Mouse (Mus musculus) intestine, embryonic 16.5 days (tissue): ENCODE measurements around the gene Enah. TPM values are rescaled to one million over a fixed set of nuclear protein-coding genes. Genes with fewer than 3 reads are reported as not detected.

Experiments
- ATAC-seq: fragments of 200-750 bp; cut with Nextera tagmentation; 2 replicates; pipeline ENCODE4 v1.8.0; 2017; ENCODE audit warnings: moderate TSS enrichment, moderate library complexity
- H3K27ac ChIP-seq: fragments of 300-500 bp; sonication (generic); 2 replicates; pipeline ENCODE4 v1.5.1; 2014; ENCODE audit warnings: mild to moderate bottlenecking, low read length
- H3K27me3 ChIP-seq: fragments of 300-500 bp; sonication (generic); replicated peaks from 2 replicates; pipeline ENCODE4 v1.6.1; 2014; ENCODE audit warnings: low read length, control low read depth, mixed read lengths; ENCODE audit not compliant: control insufficient read depth, insufficient read depth
- H3K36me3 ChIP-seq: fragments of 300-500 bp; sonication (generic); 2 replicates; pipeline ENCODE4 v1.6.1; 2014; ENCODE audit warnings: low read length, control low read depth; ENCODE audit not compliant: control insufficient read depth, insufficient read depth
- H3K4me1 ChIP-seq: fragments of 300-500 bp; sonication (generic); 2 replicates; pipeline ENCODE4 v1.6.1; 2014; ENCODE audit warnings: low read length, control low read depth, mixed read lengths; ENCODE audit not compliant: control insufficient read depth, insufficient read depth
- H3K4me2 ChIP-seq: fragments of 300-500 bp; sonication (generic); 2 replicates; pipeline ENCODE4 v1.6.1; 2014; ENCODE audit warnings: low read depth, low read length, control low read depth
- H3K4me3 ChIP-seq: fragments of 300-500 bp; sonication (generic); 2 replicates; pipeline ENCODE4 v1.5.1; 2014; ENCODE audit warnings: mild to moderate bottlenecking, low read length
- H3K9ac ChIP-seq: fragments of 300-500 bp; sonication (generic); 2 replicates; pipeline ENCODE4 v1.6.1; 2014; ENCODE audit warnings: low read depth, low read length
- H3K9me3 ChIP-seq: fragments of 300-500 bp; sonication (generic); 2 replicates; pipeline ENCODE4 v1.6.1; 2016; ENCODE audit warnings: low read length, control low read depth; ENCODE audit not compliant: control insufficient read depth
- WGBS: fragments of 180-500 bp; shearing (Covaris S2); extraction: QIAGEN DNeasy Blood & Tissue Kit; methylation state at CpG from one replicate; pipeline ENCODE4 v1.1.7; 2014; 5-methylcytosine and 5-hydroxymethylcytosine counted together
- polyA plus RNA-seq: library from polyadenylated mRNA; unstranded; fragments of >200 nt; fragmentation: Nextera tagmentation; extraction: Ambion mirVana; gene quantifications from 2 replicates; pipeline ENCODE4 v1.2.1, GENCODE M21; 2015

Enah gene
- polyA plus RNA-seq: 7.0 and 8.9 TPM in 2 replicates

- peak; percentile 84 for ATAC-seq
- under 1% methylated on average over 86 of the region's 109 CpGs for WGBS
- Histone ChIP-seq H3K27me3 (no peaks in the 10 kb centered on the region), H3K27ac (peak within 1 kb of the TSS; percentile 86), H3K4me2 (peak within 1 kb of the TSS; percentile 89), H3K4me1 (0 out of 2 replicates have a peak, but pooled peaks cover 6% of the 10 kb centered on the region), H3K4me3 (peak within 1 kb of the TSS; percentile 73), H3K9me3 (no peaks in the 10 kb centered on the region), H3K36me3 (no peaks in the 10 kb centered on the region), H3K9ac (peak within 1 kb of the TSS; percentile 86)
These were observed at the start of gene Enah for GRCm38 (mm10) chr1:182019926-182020801. Enah (minus strand) TSS chr1:182019990.

- Histone ChIP-seq H3K9me3 (no peaks in the 10 kb centered on the region), H3K27ac (no peak overlapping the region)
These were observed 48.3 kb upstream of the Enah start for GRCm38 (mm10) chr1:182068136-182068535.

GRCm38 (mm10) chr1:182066527-182067465, 47.0 kb upstream of the Enah start:
- no peak overlapping the region for H3K4me3 ChIP-seq
- no peak for ATAC-seq
- no peaks in the 10 kb centered on the region for H3K36me3 ChIP-seq
- H3K4me1 ChIP-seq: no peaks in the 10 kb centered on the region
- no peak overlapping the region for H3K27ac ChIP-seq
- no peaks in the 10 kb centered on the region for H3K27me3 ChIP-seq
- H3K4me2 ChIP-seq: no peak overlapping the region
- H3K9me3 ChIP-seq: no peaks in the 10 kb centered on the region
- no peak overlapping the region for H3K9ac ChIP-seq
- 62% methylated on average over 9 of the region's 9 CpGs for WGBS

More at GRCm38 (mm10) chr1:182068136-182068535, 48.3 kb upstream of the Enah start:
- Histone ChIP-seq H3K36me3 (no peaks in the 10 kb centered on the region), H3K27me3 (no peaks in the 10 kb centered on the region), H3K9ac (no peak overlapping the region), H3K4me2 (no peak overlapping the region), H3K4me3 (no peak overlapping the region), H3K4me1 (no peaks in the 10 kb centered on the region)
- WGBS: 78% methylated on average over 7 of the region's 7 CpGs
- ATAC-seq: no peak

GRCm38 (mm10) chr1:182063716-182064115, 43.9 kb upstream of the Enah start:
- no peaks in the 10 kb centered on the region for H3K27me3 ChIP-seq
- no peaks in the 10 kb centered on the region for H3K9me3 ChIP-seq
- no peak overlapping the region for H3K4me3 ChIP-seq
- H3K9ac ChIP-seq: no peak overlapping the region
- no peak overlapping the region for H3K27ac ChIP-seq
- H3K4me2 ChIP-seq: no peak overlapping the region
- H3K36me3 ChIP-seq: no peaks in the 10 kb centered on the region
- no peaks in the 10 kb centered on the region for H3K4me1 ChIP-seq
- no peak for ATAC-seq
- WGBS: 76% methylated on average over 8 of the region's 8 CpGs

DNA sequence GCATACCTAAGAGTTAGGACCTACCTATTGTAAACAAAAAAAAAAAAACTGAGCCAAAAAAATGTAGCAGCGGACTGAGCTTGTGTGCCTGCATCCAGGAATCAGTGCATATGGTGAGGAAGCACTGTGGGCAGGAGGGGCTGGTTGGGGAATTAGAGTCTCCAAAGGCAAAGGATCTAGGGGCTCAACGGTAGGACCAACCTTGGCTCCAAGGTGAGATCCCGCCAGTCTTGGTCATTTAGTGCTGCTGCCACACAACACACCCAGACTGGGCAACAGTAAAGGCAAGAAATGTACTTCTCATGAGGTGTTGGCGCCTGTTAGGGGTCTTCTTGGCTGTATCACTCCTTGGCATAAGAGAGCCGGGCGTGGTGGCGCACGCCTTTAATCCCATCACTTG, 43.0 kb upstream of the Enah start:
- Histone ChIP-seq H3K9ac (no peak overlapping the region), H3K4me2 (no peak overlapping the region), H3K36me3 (no peaks in the 10 kb centered on the region), H3K4me1 (no peaks in the 10 kb centered on the region), H3K27ac (no peak overlapping the region), H3K4me3 (no peak overlapping the region), H3K27me3 (no peaks in the 10 kb centered on the region), H3K9me3 (no peaks in the 10 kb centered on the region)
- 96% methylated on average over 8 of the region's 8 CpGs for WGBS
- ATAC-seq: no peak

DNA sequence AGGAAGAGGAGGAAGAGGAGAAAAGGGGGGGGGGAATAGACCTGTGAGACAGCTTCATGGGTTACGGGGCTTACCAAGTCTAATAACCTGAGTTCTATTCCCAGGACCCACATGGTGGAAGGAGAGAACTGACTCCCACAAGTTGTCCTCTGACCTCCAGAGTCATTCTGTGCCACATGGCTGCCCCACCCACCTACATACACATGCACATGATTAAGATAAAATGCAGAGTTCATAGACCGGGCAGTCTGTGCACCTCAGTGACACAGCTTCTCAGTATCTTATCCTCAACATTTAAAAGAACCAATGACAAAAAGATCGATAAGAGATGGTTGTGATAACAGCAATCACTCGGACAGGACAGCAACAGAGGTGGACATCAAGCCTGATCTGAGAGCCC, 41.4 kb upstream of the Enah start:
- whole genome bisulfite sequencing: 75% methylated on average over 4 of the region's 4 CpGs
- Histone ChIP-seq H3K4me3 (no peak overlapping the region), H3K4me2 (no peak overlapping the region), H3K36me3 (no peaks in the 10 kb centered on the region), H3K27me3 (no peaks in the 10 kb centered on the region), H3K9me3 (no peaks in the 10 kb centered on the region), H3K27ac (no peak overlapping the region), H3K9ac (no peak overlapping the region), H3K4me1 (no peaks in the 10 kb centered on the region)
- ATAC-seq: peak; percentile 87

- WGBS: 85% methylated on average over 5 of the region's 5 CpGs
- Histone ChIP-seq H3K9ac (no peak overlapping the region), H3K36me3 (no peaks in the 10 kb centered on the region), H3K4me1 (no peaks in the 10 kb centered on the region), H3K9me3 (no peaks in the 10 kb centered on the region), H3K27me3 (no peaks in the 10 kb centered on the region), H3K4me3 (no peak overlapping the region), H3K27ac (no peak overlapping the region), H3K4me2 (no peak overlapping the region)
- no peak for ATAC-seq
These were observed 40.0 kb upstream of the Enah start for GRCm38 (mm10) chr1:182059806-182060205.

DNA sequence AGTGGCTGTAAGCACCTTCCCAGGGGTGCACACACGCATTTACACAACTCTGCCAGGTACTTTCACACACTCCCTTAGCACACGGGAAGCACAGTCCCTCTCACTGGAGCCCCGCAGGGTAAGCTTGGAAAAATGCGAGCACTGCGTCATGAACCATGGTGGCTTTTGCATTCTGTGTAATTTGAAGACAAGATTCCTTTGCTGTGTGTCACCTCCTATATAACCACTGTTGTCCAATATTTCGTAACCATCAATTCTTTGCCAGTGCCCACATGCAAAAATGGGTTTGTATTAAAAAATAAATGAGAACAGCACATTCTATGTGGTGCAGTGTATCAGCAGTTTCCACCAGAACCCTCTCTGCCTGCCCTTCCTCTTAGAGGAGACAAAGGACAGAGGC, 38.2 kb upstream of the Enah start:
- H3K27me3 ChIP-seq: no peaks in the 10 kb centered on the region
- no peak overlapping the region for H3K27ac ChIP-seq
- H3K36me3 ChIP-seq: no peaks in the 10 kb centered on the region
- no peaks in the 10 kb centered on the region for H3K4me1 ChIP-seq
- no peak for ATAC-seq
- WGBS: 81% methylated on average over 6 of the region's 6 CpGs
- H3K9me3 ChIP-seq: no peaks in the 10 kb centered on the region
- no peak overlapping the region for H3K9ac ChIP-seq
- H3K4me3 ChIP-seq: no peak overlapping the region
- H3K4me2 ChIP-seq: no peak overlapping the region

- H3K27me3 ChIP-seq: no peaks in the 10 kb centered on the region
- H3K9ac ChIP-seq: no peak overlapping the region
- WGBS: 34% methylated on average over 9 of the region's 9 CpGs
- H3K4me3 ChIP-seq: no peak overlapping the region
- H3K36me3 ChIP-seq: no peaks in the 10 kb centered on the region
- H3K27ac ChIP-seq: no peak overlapping the region
- ATAC-seq: no peak
- H3K4me1 ChIP-seq: no peaks in the 10 kb centered on the region
- no peaks in the 10 kb centered on the region for H3K9me3 ChIP-seq
- H3K4me2 ChIP-seq: no peak overlapping the region
These were observed 35.3 kb upstream of the Enah start for GRCm38 (mm10) chr1:182055122-182055521.
